Mouse (Mus musculus): ENCODE data around the gene Ranbp17. TPM values are rescaled to one million over a fixed set of nuclear protein-coding genes. Genes with fewer than 3 reads are reported as not detected.

Ranbp17 gene
- polyA plus RNA-seq, 1 experiment: not detected

- whole genome bisulfite sequencing: 84% methylated on average over 11 of the region's 11 CpGs
- no peak for TF ChIP-seq POLR2A (IDR thresholded peaks at IDR 0.05; ENCODE audit: insufficient read depth, low read depth, low read length)
- no peak for TF ChIP-seq CTCF (IDR thresholded peaks at IDR 0.05; ENCODE audit: insufficient read depth, low read depth, low read length)
- Histone ChIP-seq H3K4me3 (ENCODE audit: insufficient read depth, low read depth, low read length) (no peak overlapping the region), H3K4me1 (ENCODE audit: control insufficient read depth, insufficient read depth, low read length) (no peaks in the 10 kb centered on the region), H3K27ac (ENCODE audit: insufficient read depth, low read depth, low read length) (no peak overlapping the region)
These were observed 214.2 kb downstream of the Ranbp17 start for GRCm38 (mm10) chr11:33299371-33299770.

DNA sequence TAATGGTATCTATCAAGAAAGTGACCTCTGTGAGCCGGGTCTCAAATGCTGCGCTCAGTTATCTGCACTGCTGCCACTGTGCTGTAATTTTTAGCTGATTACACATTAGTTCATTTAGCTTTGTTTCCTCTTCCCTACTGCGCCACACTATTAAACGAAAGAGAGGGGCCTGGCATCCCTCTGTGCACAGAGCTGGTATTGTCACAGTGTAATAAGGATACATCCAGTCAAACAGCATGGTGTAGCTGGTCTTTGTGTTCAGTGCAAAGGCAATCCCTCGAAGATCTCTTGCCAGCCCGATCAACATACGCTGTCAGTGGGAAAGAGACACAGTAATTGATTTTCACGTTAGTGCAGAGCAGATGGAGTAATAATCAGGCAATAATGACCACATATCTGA, 216.4 kb downstream of the Ranbp17 start:
- Histone ChIP-seq H3K4me1 (ENCODE audit: control insufficient read depth, insufficient read depth, low read length) (no peaks in the 10 kb centered on the region), H3K27ac (ENCODE audit: insufficient read depth, low read depth, low read length) (no peak overlapping the region), H3K4me3 (ENCODE audit: insufficient read depth, low read depth, low read length) (no peak overlapping the region)
- no peak for TF ChIP-seq CTCF (IDR thresholded peaks at IDR 0.05; ENCODE audit: insufficient read depth, low read depth, low read length)
- TF ChIP-seq POLR2A (IDR thresholded peaks at IDR 0.05; ENCODE audit: insufficient read depth, low read depth, low read length): no peak
- 51% methylated on average over 8 of the region's 8 CpGs for WGBS

DNA sequence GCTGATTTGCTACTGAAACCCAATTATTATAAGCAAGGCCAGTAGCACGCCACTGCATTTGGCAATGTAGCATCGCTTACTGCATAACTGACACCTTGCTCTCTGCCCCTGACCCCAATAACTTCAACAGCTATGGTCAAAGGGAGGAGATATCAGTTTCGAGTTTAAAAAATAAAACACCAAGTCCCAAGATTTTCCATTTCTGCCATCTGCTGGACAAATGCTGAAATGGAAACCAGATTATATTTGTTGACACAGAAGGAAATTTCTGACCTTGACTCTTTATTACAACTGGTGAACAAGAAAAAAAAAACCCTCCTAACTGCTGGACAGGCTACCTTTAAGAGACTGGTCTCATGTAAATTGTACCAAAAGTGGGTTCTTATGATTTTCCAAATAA, 218.1 kb downstream of the Ranbp17 start:
- H3K27ac ChIP-seq (ENCODE audit: insufficient read depth, low read depth, low read length): no peak overlapping the region
- TF ChIP-seq POLR2A (IDR thresholded peaks at IDR 0.05; ENCODE audit: insufficient read depth, low read depth, low read length) (no peak), CTCF (IDR thresholded peaks at IDR 0.05; ENCODE audit: insufficient read depth, low read depth, low read length) (no peak)
- 54% methylated on average over 3 of the region's 3 CpGs for WGBS

DNA sequence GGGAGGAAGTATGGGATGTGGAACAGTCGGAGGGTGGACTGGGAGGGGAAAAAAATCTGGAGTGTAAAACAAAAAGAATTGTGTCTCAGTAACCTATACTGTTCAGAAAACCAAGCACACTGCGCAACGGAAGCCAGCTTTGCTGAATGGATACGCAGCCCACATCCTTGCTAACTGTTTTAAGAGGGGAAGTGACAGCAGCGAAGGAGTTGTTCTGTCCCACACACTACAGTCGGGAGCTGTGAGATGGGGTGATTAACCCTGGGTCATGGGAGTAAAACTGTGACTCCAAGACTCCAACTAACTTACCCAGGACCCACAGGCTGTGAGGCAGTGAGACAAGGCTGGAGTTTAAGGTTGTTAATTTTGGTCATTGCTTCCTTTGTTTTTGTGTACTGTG, 219.5 kb downstream of the Ranbp17 start:
- Histone ChIP-seq H3K27ac (ENCODE audit: insufficient read depth, low read depth, low read length) (no peak overlapping the region), H3K4me1 (ENCODE audit: control insufficient read depth, insufficient read depth, low read length) (no peaks in the 10 kb centered on the region), H3K4me3 (ENCODE audit: insufficient read depth, low read depth, low read length) (no peak overlapping the region)
- 85% methylated on average over 6 of the region's 6 CpGs for WGBS
- TF ChIP-seq POLR2A (IDR thresholded peaks at IDR 0.05; ENCODE audit: insufficient read depth, low read depth, low read length) (no peak), CTCF (IDR thresholded peaks at IDR 0.05; ENCODE audit: insufficient read depth, low read depth, low read length) (no peak)

More for the DNA sequence above, 218.1 kb downstream of the Ranbp17 start:
- Histone ChIP-seq H3K4me1 (ENCODE audit: control insufficient read depth, insufficient read depth, low read length) (no peaks in the 10 kb centered on the region), H3K4me3 (ENCODE audit: insufficient read depth, low read depth, low read length) (no peak overlapping the region)

DNA sequence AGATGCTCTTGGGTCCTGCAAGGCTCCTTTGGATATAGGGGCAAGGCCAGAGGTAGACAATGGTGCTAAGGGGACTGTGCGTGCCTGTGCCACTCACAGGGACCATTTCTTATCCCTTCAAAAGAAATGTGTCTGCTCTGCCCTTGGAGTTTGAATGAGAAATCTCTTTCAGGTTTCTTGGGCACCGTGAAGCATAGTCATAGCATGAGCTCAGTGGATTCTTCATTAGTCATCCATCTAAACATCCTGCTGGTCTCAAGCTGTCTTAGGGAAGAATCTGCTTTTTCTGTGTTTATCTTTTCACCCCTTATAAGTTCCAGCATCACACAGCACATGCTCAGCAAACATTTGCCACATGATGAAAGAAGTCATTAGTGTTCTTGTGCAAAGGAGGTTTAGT, 235.0 kb downstream of the Ranbp17 start:
- no peak overlapping the region for H3K27ac ChIP-seq (ENCODE audit: insufficient read depth, low read depth, low read length)
- no peaks in the 10 kb centered on the region for H3K4me1 ChIP-seq (ENCODE audit: control insufficient read depth, insufficient read depth, low read length)
- TF ChIP-seq CTCF (IDR thresholded peaks at IDR 0.05; ENCODE audit: insufficient read depth, low read depth, low read length) (no peak), POLR2A (IDR thresholded peaks at IDR 0.05; ENCODE audit: insufficient read depth, low read depth, low read length) (no peak)
- H3K4me3 ChIP-seq (ENCODE audit: insufficient read depth, low read depth, low read length): no peak overlapping the region
- 90% methylated on average over 2 of the region's 2 CpGs for WGBS

- H3K4me3 ChIP-seq (ENCODE audit: insufficient read depth, low read depth, low read length): no peak within 1 kb of the TSS
- no peaks in the 10 kb centered on the region for H3K4me1 ChIP-seq (ENCODE audit: control insufficient read depth, insufficient read depth, low read length)
- WGBS: over 99% methylated on average over 3 of the region's 3 CpGs
- no peak within 1 kb of the TSS for H3K27ac ChIP-seq (ENCODE audit: insufficient read depth, low read depth, low read length)
- TF ChIP-seq POLR2A (IDR thresholded peaks at IDR 0.05; ENCODE audit: insufficient read depth, low read depth, low read length) (no peak), CTCF (IDR thresholded peaks at IDR 0.05; ENCODE audit: insufficient read depth, low read depth, low read length) (no peak)
These were observed 236.9 kb downstream of the Ranbp17 start, which contains the start of gene Gm12117 for GRCm38 (mm10) chr11:33276637-33277036. Gm12117 (minus strand) TSS chr11:33276737.

- TF ChIP-seq POLR2A (IDR thresholded peaks at IDR 0.05; ENCODE audit: insufficient read depth, low read depth, low read length) (no peak), CTCF (IDR thresholded peaks at IDR 0.05; ENCODE audit: insufficient read depth, low read depth, low read length) (no peak)
- Histone ChIP-seq H3K4me3 (ENCODE audit: insufficient read depth, low read depth, low read length) (no peak overlapping the region), H3K27ac (ENCODE audit: insufficient read depth, low read depth, low read length) (no peak overlapping the region), H3K4me1 (ENCODE audit: control insufficient read depth, insufficient read depth, low read length) (no peaks in the 10 kb centered on the region)
- WGBS: 77% methylated on average over 3 of the region's 3 CpGs
These were observed 238.7 kb downstream of the Ranbp17 start for GRCm38 (mm10) chr11:33274816-33275215.

GRCm38 (mm10) chr11:33274294-33274693, 239.3 kb downstream of the Ranbp17 start:
- WGBS: 61% methylated on average over 1 of the region's 1 CpGs
- Histone ChIP-seq H3K4me3 (ENCODE audit: insufficient read depth, low read depth, low read length) (no peak overlapping the region), H3K4me1 (ENCODE audit: control insufficient read depth, insufficient read depth, low read length) (no peaks in the 10 kb centered on the region), H3K27ac (ENCODE audit: insufficient read depth, low read depth, low read length) (no peak overlapping the region)
- TF ChIP-seq POLR2A (IDR thresholded peaks at IDR 0.05; ENCODE audit: insufficient read depth, low read depth, low read length) (no peak), CTCF (IDR thresholded peaks at IDR 0.05; ENCODE audit: insufficient read depth, low read depth, low read length) (no peak)

- H3K4me3 ChIP-seq (ENCODE audit: insufficient read depth, low read depth, low read length): no peak overlapping the region
- H3K27ac ChIP-seq (ENCODE audit: insufficient read depth, low read depth, low read length): no peak overlapping the region
- 86% methylated on average over 3 of the region's 3 CpGs for WGBS
- no peaks in the 10 kb centered on the region for H3K4me1 ChIP-seq (ENCODE audit: control insufficient read depth, insufficient read depth, low read length)
- TF ChIP-seq CTCF (IDR thresholded peaks at IDR 0.05; ENCODE audit: insufficient read depth, low read depth, low read length): no peak
- TF ChIP-seq POLR2A (IDR thresholded peaks at IDR 0.05; ENCODE audit: insufficient read depth, low read depth, low read length): no peak
These were observed 273.3 kb downstream of the Ranbp17 start for GRCm38 (mm10) chr11:33240295-33240694.

- TF ChIP-seq POLR2A (IDR thresholded peaks at IDR 0.05; ENCODE audit: insufficient read depth, low read depth, low read length) (no peak), CTCF (IDR thresholded peaks at IDR 0.05; ENCODE audit: insufficient read depth, low read depth, low read length) (no peak)
- Histone ChIP-seq H3K4me1 (ENCODE audit: control insufficient read depth, insufficient read depth, low read length) (no peaks in the 10 kb centered on the region), H3K27ac (ENCODE audit: insufficient read depth, low read depth, low read length) (no peak overlapping the region), H3K4me3 (ENCODE audit: insufficient read depth, low read depth, low read length) (no peak overlapping the region)
- 76% methylated on average over 3 of the region's 3 CpGs for WGBS
These were observed 279.4 kb downstream of the Ranbp17 start for GRCm38 (mm10) chr11:33234134-33234533.
